Mouse (Mus musculus) ES-Bruce4 (cell line): ENCODE data around the gene Galm.

ENCODE experiments used
- CTCF ChIP-seq: IDR thresholded peaks from one replicate; pipeline ENCODE4 v1.8.1; 2011; ENCODE audit warnings: low read depth, low read length
- EP300 ChIP-seq: IDR thresholded peaks from 2 replicates; pipeline ENCODE4 v1.6.1; 2011; ENCODE audit warnings: low read depth, low read length; ENCODE audit not compliant: insufficient read depth

DNA sequence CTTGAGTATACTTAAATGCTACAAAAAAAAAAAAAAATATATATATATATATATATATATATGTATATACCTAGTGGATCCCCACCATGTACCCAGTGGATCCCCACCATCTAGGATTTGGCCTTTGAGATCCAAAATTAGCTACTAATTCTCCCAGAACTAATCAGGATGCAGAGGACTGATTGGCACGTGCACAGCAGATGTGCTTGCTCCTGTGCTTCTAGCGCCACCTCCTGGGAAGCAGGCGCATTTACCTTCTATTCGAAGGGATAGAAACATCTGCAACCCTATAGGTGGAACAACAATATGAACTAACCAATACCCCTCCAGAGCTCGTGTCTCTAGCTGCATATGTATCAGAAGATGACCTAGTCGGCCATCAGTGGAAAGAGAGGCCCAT, 52.7 kb downstream of the Galm start:
- TF ChIP-seq CTCF (peak; percentile 96), EP300 (0 out of 2 replicates have a peak, but pooled peaks have one; percentile 45)
